8 mouse cellular contexts compared by ENCODE assay signal in genomic region chr11:58867039-58867953, GRCm38 (mm10). TPM values are rescaled to one million over a fixed set of nuclear protein-coding genes. Genes with fewer than 3 reads are reported as not detected.
DNase-seq lines count a peak whose midpoint lies in the region; ATAC-seq lines count a peak whose summit lies in the region.

Gene 2810021J22Rik, plus strand, starts transcription at chr11:58867216.

- peak within 1 kb of the TSS; percentile 91 for H3K9ac ChIP-seq in hindbrain, embryonic 12.5 days

- peaks cover 23% of the 10 kb centered on the region for H3K36me3 ChIP-seq in hindbrain, embryonic 12.5 days

- H3K27ac ChIP-seq in hindbrain, embryonic 12.5 days = peak within 1 kb of the TSS; percentile 89

- DNase-seq in R1 (ENCODE audit: low read depth, low spot score) = peak; percentile 91
- DNase-seq in cerebellum, postnatal 10 days = peak; percentile 88 to 91
- DNase-seq in frontal cortex, postnatal 14 days (ENCODE audit: low spot score in 2 of 2) = peak; percentile 56 to 66
- peak; percentile 68 to 73 for DNase-seq in layer of hippocampus, postnatal 25 days (ENCODE audit: extremely low spot score in 1 of 2, low spot score in 1 of 2)
- peak; percentile 76 for DNase-seq in lung, postnatal 14 days
- peak; percentile 77 for DNase-seq in ovary, postnatal 36 days (ENCODE audit: low spot score)
- peak; percentile 92 for DNase-seq in thymus, postnatal 14 days

- 6% methylated on average over 37 of the region's 37 CpGs for WGBS in hindbrain, embryonic 12.5 days

- peak within 1 kb of the TSS; percentile 74 for H3K4me3 ChIP-seq in hindbrain, embryonic 12.5 days

- H3K9me3 ChIP-seq in hindbrain, embryonic 12.5 days (replicated peaks) = no peaks in the 10 kb centered on the region

- H3K4me1 ChIP-seq in hindbrain, embryonic 12.5 days = peaks cover 11% of the 10 kb centered on the region

- ATAC-seq in hindbrain, embryonic 12.5 days (ENCODE audit: low FRiP score) = peak; percentile 89

- H3K27me3 ChIP-seq in hindbrain, embryonic 12.5 days = no peaks in the 10 kb centered on the region

- peak within 1 kb of the TSS; percentile 77 for H3K4me2 ChIP-seq in hindbrain, embryonic 12.5 days (replicated peaks)

RNA-seq across cellular contexts. Expression of gene 2810021J22Rik, which starts in this region (rescaled TPM):
- polyA plus RNA-seq in hindbrain, embryonic 12.5 days (2016; fragmentation: Nextera tagmentation; extraction: Ambion mirVana) = 10.2 and 12.0 TPM in 2 replicates
- total RNA-seq in layer of hippocampus, postnatal 25 days (2021) = 10 to 100 TPM in 1 of 2 experiments, 1 to 10 TPM in 1; 7.1 to 10.2 TPM

Comparison
In these comparisons a context has a peak if more than half of its experiments do, and no peak if none do; other contexts are left out.
1. Peak in every context shown above with its lines: DNase-seq, ATAC-seq, H3K4me3 ChIP-seq and H3K27ac ChIP-seq.